Comparison of ENCODE assay signal across 12 mouse cellular contexts in genomic region chr13:53033189-53033943, GRCm38 (mm10). TPM values are rescaled to one million over a fixed set of nuclear protein-coding genes. Genes with fewer than 3 reads are reported as not detected.
A peak's percentile ranks its signal among the peaks of the same experiment; 100 is the strongest.
DNase-seq lines count a peak whose midpoint lies in the region; ATAC-seq and TF ChIP-seq lines count a peak whose summit lies in the region.
"Had no signal": no experiment of that assay in that cellular context is flagged by ENCODE, and none has a peak within 500 bp of the region (broad histone marks: within the 10 kb centered on the region; RNA-seq: fewer than 3 reads in every experiment).

No protein-coding gene starts in this region.

- no peaks in the 10 kb centered on the region for H3K27me3 ChIP-seq in lung, embryonic 14.5 days (ENCODE audit: insufficient read depth, low read length)
- H3K27me3 ChIP-seq in stomach, postnatal 0 days (ENCODE audit: control insufficient read depth, insufficient read depth, low read length), result no peaks in the 10 kb centered on the region
- H3K27me3 ChIP-seq: embryonic facial prominence, embryonic 13.5 days; hindbrain, embryonic 12.5 days had no signal

- H3K4me1 ChIP-seq in lung, embryonic 14.5 days (ENCODE audit: insufficient read depth), result 0 out of 2 replicates have a peak, but pooled peaks cover 3% of the 10 kb centered on the region
- no peaks in the 10 kb centered on the region for H3K4me1 ChIP-seq in stomach, postnatal 0 days (replicated peaks; ENCODE audit: control insufficient read depth, insufficient read depth)
- H3K4me1 ChIP-seq: hindbrain, embryonic 12.5 days had no signal

- no peaks in the 10 kb centered on the region for H3K9me3 ChIP-seq in lung, embryonic 14.5 days (ENCODE audit: low read depth, low read length)
- no peaks in the 10 kb centered on the region for H3K9me3 ChIP-seq in stomach, postnatal 0 days (ENCODE audit: control insufficient read depth, low read length)
- H3K9me3 ChIP-seq: embryonic facial prominence, embryonic 13.5 days; hindbrain, embryonic 12.5 days had no signal

- no peak overlapping the region for H3K4me3 ChIP-seq in lung, embryonic 14.5 days (ENCODE audit: low read depth, low read length)
- no peak overlapping the region for H3K4me3 ChIP-seq in stomach, postnatal 0 days (ENCODE audit: low read depth, low read length)
- H3K4me3 ChIP-seq: embryonic facial prominence, embryonic 13.5 days; hindbrain, embryonic 12.5 days had no signal

- intact Hi-C loops in heart, postnatal 25 days (cut with DNase I), result loop anchor here (5.0 kb wide), 1 partner anchor 39 kb away; no protein-coding TSS in a partner anchor
- intact Hi-C loops in left cerebral cortex, postnatal 36 days (cut with DNase I), result no loop called here

- H3K36me3 ChIP-seq in lung, embryonic 14.5 days (ENCODE audit: insufficient read depth), result no peaks in the 10 kb centered on the region
- H3K36me3 ChIP-seq in stomach, postnatal 0 days (ENCODE audit: control insufficient read depth, insufficient read depth, low read length), result no peaks in the 10 kb centered on the region
- H3K36me3 ChIP-seq: embryonic facial prominence, embryonic 13.5 days; hindbrain, embryonic 12.5 days had no signal

- H3K4me2 ChIP-seq in lung, embryonic 14.5 days, result no peak overlapping the region
- 0 out of 2 replicates have a peak overlapping the region, but pooled peaks have one; percentile 3 for H3K4me2 ChIP-seq in stomach, postnatal 0 days (replicated peaks; ENCODE audit: low read depth)
- H3K4me2 ChIP-seq: embryonic facial prominence, embryonic 13.5 days; hindbrain, embryonic 12.5 days; midbrain, embryonic 11.5 days had no signal

- peak; percentile 62 for DNase-seq in lung, embryonic 14.5 days
- no peak for DNase-seq in lung, adult 18-20 months
- peak; percentile 27 for DNase-seq in gastrocnemius, postnatal 10 days
- DNase-seq in heart, postnatal 25 days (ENCODE audit: low spot score), result peak; percentile 47
- DNase-seq in stomach, postnatal 0 days (ENCODE audit: low spot score), result no peak
- DNase-seq in left cerebral cortex, adult 8-10 months (ENCODE audit: low spot score in 2 of 2), result no peak
- no peak for DNase-seq in left cerebral cortex, postnatal 36 days (ENCODE audit: low spot score in 2 of 2)
- DNase-seq: layer of hippocampus, adult 9-11 months had no signal

- H3K9ac ChIP-seq in lung, embryonic 14.5 days, result no peak overlapping the region
- H3K9ac ChIP-seq in stomach, postnatal 0 days (ENCODE audit: low read length), result no peak overlapping the region
- H3K9ac ChIP-seq: embryonic facial prominence, embryonic 13.5 days; hindbrain, embryonic 12.5 days had no signal

- 50% methylated on average over 10 of the region's 10 CpGs for WGBS in lung, embryonic 14.5 days
- 41% methylated on average over 10 of the region's 10 CpGs for WGBS in stomach, postnatal 0 days

- TF ChIP-seq CTCF in lung, embryonic 14.5 days (IDR thresholded peaks at IDR 0.05; ENCODE audit: low read depth), result no peak
- no peak for TF ChIP-seq CTCF in stomach, postnatal 0 days (IDR thresholded peaks at IDR 0.05; ENCODE audit: low read depth)

- TF ChIP-seq EP300 in stomach, postnatal 0 days (optimal IDR thresholded peaks at IDR 0.05), result peak; percentile 30

- no peak; the same call in 1 of the 2 replicates for ATAC-seq in lung, embryonic 14.5 days (ENCODE audit: insufficient read depth)
- ATAC-seq in stomach, postnatal 0 days (ENCODE audit: low FRiP score, low TSS enrichment), result no peak; the same call in 1 of the 2 replicates
- no peak for ATAC-seq in inflammation-experienced regulatory T-cells, adult 6 months

- 0 out of 2 replicates have a peak overlapping the region, but pooled peaks have one; percentile 45 for H3K27ac ChIP-seq in lung, embryonic 14.5 days (ENCODE audit: low read depth)
- peak overlapping the region; percentile 8; the same call in 1 of the 2 replicates for H3K27ac ChIP-seq in stomach, postnatal 0 days (replicated peaks)
- H3K27ac ChIP-seq: embryonic facial prominence, embryonic 13.5 days; hindbrain, embryonic 12.5 days had no signal

RNA-seq across cellular contexts. Expression of gene Nfil3, which starts 52.5 kb away (rescaled TPM):
- 18.5 and 20.0 TPM in 2 replicates for polyA plus RNA-seq in lung, embryonic 14.5 days (2014; fragmentation: Nextera tagmentation; extraction: Ambion mirVana)
- 10 to 100 TPM; 14.8 to 18.4 TPM for total RNA-seq in gastrocnemius, postnatal 10 days (2021)
- total RNA-seq in heart, postnatal 25 days (2021), result 10 to 100 TPM; 13.3 to 36.5 TPM
- polyA plus RNA-seq in stomach, postnatal 0 days (2015; fragmentation: Nextera tagmentation; extraction: Ambion mirVana), result 14.4 and 16.4 TPM in 2 replicates
- total RNA-seq in left cerebral cortex, adult 8-10 months (2022), result 10 to 100 TPM in 3 of 4 experiments, 1 to 10 TPM in 1; 9.5 to 11.4 (median 10.7) TPM
- 1 to 10 TPM; 2.7 to 4.1 (median 3.8) TPM for polyA plus RNA-seq in inflammation-experienced regulatory T-cells, adult 6 months (2017; shearing (Covaris generic))
- total RNA-seq in left cerebral cortex, postnatal 36 days (2021), result 10 to 100 TPM; 13.3 to 15.5 TPM

Comparison
In these comparisons a context has a peak if more than half of its experiments do, and no peak if none do; other contexts are left out.
1. DNase-seq: peak in lung, embryonic 14.5 days (single experiment), gastrocnemius, postnatal 10 days (single experiment) and heart, postnatal 25 days (single experiment); none in lung, adult 18-20 months (0 of 2), stomach, postnatal 0 days (single experiment), left cerebral cortex, adult 8-10 months (0 of 2) and left cerebral cortex, postnatal 36 days (0 of 2).